In genomic region chr12:104953941-104954340, GRCm38 (mm10) we compare ENCODE assay signal across 9 mouse cellular contexts. TPM values are rescaled to one million over a fixed set of nuclear protein-coding genes. Genes with fewer than 3 reads are reported as not detected.
DNase-seq lines count a peak whose midpoint lies in the region; ATAC-seq and TF ChIP-seq lines count a peak whose summit lies in the region.
"Had no signal": no experiment of that assay in that cellular context is flagged by ENCODE, and none has a peak within 500 bp of the region (broad histone marks: within the 10 kb centered on the region; RNA-seq: fewer than 3 reads in every experiment).

No protein-coding gene starts in this region.

- H3K4me2 ChIP-seq in intestine, postnatal 0 days (replicated peaks; ENCODE audit: low read depth) = no peak overlapping the region
- no peak overlapping the region for H3K4me2 ChIP-seq in liver, postnatal 0 days (ENCODE audit: low read depth, low read length)
- H3K4me2 ChIP-seq: limb, embryonic 13.5 days had no signal

- peak; percentile 57; the same call in 1 of the 2 replicates for TF ChIP-seq EP300 in heart, adult 2 months (IDR thresholded peaks at IDR 0.05; ENCODE audit: insufficient read depth, low read depth, low read length)
- no peak for TF ChIP-seq EP300 in liver, postnatal 0 days (IDR thresholded peaks at IDR 0.05; ENCODE audit: low read depth)

- ATAC-seq in activated CD4-positive, CD25-positive, alpha-beta regulatory T cell, adult 4 months = peak; percentile 57
- ATAC-seq in intestine, postnatal 0 days = no peak
- no peak for ATAC-seq in liver, postnatal 0 days

- no peaks in the 10 kb centered on the region for H3K79me2 ChIP-seq in heart, adult 2 months (replicated peaks; ENCODE audit: control insufficient read depth, insufficient read depth, low read length)

- H3K9ac ChIP-seq in heart, adult 2 months (ENCODE audit: low read depth, low read length) = no peak overlapping the region
- no peak overlapping the region for H3K9ac ChIP-seq in intestine, postnatal 0 days (ENCODE audit: low read depth, low read length)
- H3K9ac ChIP-seq in liver, postnatal 0 days (replicated peaks) = no peak overlapping the region
- H3K9ac ChIP-seq: limb, embryonic 13.5 days had no signal

- intact Hi-C loops in heart, adult 2 months (cut with DNase I) = loop anchor here (2.0 kb wide), 1 partner anchor 149 kb away; no protein-coding TSS in a partner anchor
- intact Hi-C loops in heart, postnatal 25 days (cut with DNase I) = loop anchor here (5.0 kb wide), 1 partner anchor 148 kb away; no protein-coding TSS in a partner anchor

- DNase-seq in heart, adult 2 months = peak; percentile 33 to 68
- no peak for DNase-seq in heart, postnatal 25 days (ENCODE audit: low spot score)
- DNase-seq in 416B (ENCODE audit: low read depth) = peak; percentile 54
- DNase-seq in liver, postnatal 0 days = peak; percentile 70
- peak; percentile 28 to 64 for DNase-seq in spleen, adult 18-20 months

- no peak overlapping the region for H3K4me3 ChIP-seq in heart, adult 2 months
- no peak overlapping the region for H3K4me3 ChIP-seq in cortical plate, adult 2 months (ENCODE audit: insufficient read depth, low read length)
- no peak overlapping the region for H3K4me3 ChIP-seq in intestine, postnatal 0 days (ENCODE audit: low read depth, low read length)
- no peak overlapping the region for H3K4me3 ChIP-seq in liver, postnatal 0 days (ENCODE audit: low read depth, low read length)
- H3K4me3 ChIP-seq: limb, embryonic 13.5 days had no signal

- 43% methylated on average over 4 of the region's 4 CpGs for WGBS in heart, adult 2 months
- 25% methylated on average over 4 of the region's 4 CpGs for WGBS in intestine, postnatal 0 days
- WGBS in liver, postnatal 0 days (ENCODE audit: insufficient replicate concordance) = 40% methylated on average over 4 of the region's 4 CpGs

- H3K27ac ChIP-seq in heart, adult 2 months = no peak overlapping the region
- no peak overlapping the region for H3K27ac ChIP-seq in cortical plate, adult 2 months (ENCODE audit: insufficient read depth, low read length)
- no peak overlapping the region for H3K27ac ChIP-seq in intestine, postnatal 0 days (ENCODE audit: low read depth, low read length)
- H3K27ac ChIP-seq in liver, postnatal 0 days (ENCODE audit: low read depth) = no peak overlapping the region
- H3K27ac ChIP-seq: limb, embryonic 13.5 days had no signal

- no peak for TF ChIP-seq POLR2A in heart, adult 2 months (IDR thresholded peaks at IDR 0.05; ENCODE audit: insufficient read depth, low read depth, low read length)
- no peak for TF ChIP-seq POLR2A in cortical plate, adult 2 months (IDR thresholded peaks at IDR 0.05; ENCODE audit: extremely low read depth, insufficient read depth, low read length)

- no peaks in the 10 kb centered on the region for H3K9me3 ChIP-seq in intestine, postnatal 0 days (ENCODE audit: control insufficient read depth)
- H3K9me3 ChIP-seq in liver, postnatal 0 days (ENCODE audit: low read length) = no peaks in the 10 kb centered on the region
- H3K9me3 ChIP-seq: limb, embryonic 13.5 days had no signal

- peak; percentile 67 for TF ChIP-seq CTCF in heart, adult 2 months (IDR thresholded peaks at IDR 0.05)
- TF ChIP-seq CTCF in cortical plate, adult 2 months (IDR thresholded peaks at IDR 0.05; ENCODE audit: extremely low read depth, insufficient read depth, low read length) = peak; percentile 68
- peak; percentile 81 for TF ChIP-seq CTCF in intestine, postnatal 0 days (IDR thresholded peaks at IDR 0.05; ENCODE audit: low read depth)
- TF ChIP-seq CTCF in liver, postnatal 0 days (IDR thresholded peaks at IDR 0.05; ENCODE audit: low read depth) = peak; percentile 79

- H3K4me1 ChIP-seq in heart, adult 2 months (ENCODE audit: control insufficient read depth, insufficient read depth, low read length) = no peaks in the 10 kb centered on the region; the same call in 1 of the 2 replicates
- H3K4me1 ChIP-seq in cortical plate, adult 2 months (ENCODE audit: control insufficient read depth, insufficient read depth, low read length) = no peaks in the 10 kb centered on the region
- no peaks in the 10 kb centered on the region for H3K4me1 ChIP-seq in intestine, postnatal 0 days (replicated peaks; ENCODE audit: control insufficient read depth, insufficient read depth, low read length)
- H3K4me1 ChIP-seq in liver, postnatal 0 days (ENCODE audit: insufficient read depth) = no peaks in the 10 kb centered on the region
- H3K4me1 ChIP-seq: limb, embryonic 13.5 days had no signal

- no peaks in the 10 kb centered on the region for H3K36me3 ChIP-seq in heart, adult 2 months (ENCODE audit: control insufficient read depth, insufficient read depth, low read length)
- no peaks in the 10 kb centered on the region for H3K36me3 ChIP-seq in intestine, postnatal 0 days (ENCODE audit: control insufficient read depth, insufficient read depth)
- peaks cover 39% of the 10 kb centered on the region for H3K36me3 ChIP-seq in liver, postnatal 0 days (replicated peaks; ENCODE audit: insufficient read depth, low read length)
- H3K36me3 ChIP-seq: limb, embryonic 13.5 days had no signal

- H3K27me3 ChIP-seq in heart, adult 2 months (ENCODE audit: control insufficient read depth, insufficient read depth, low read length) = no peaks in the 10 kb centered on the region
- no peaks in the 10 kb centered on the region for H3K27me3 ChIP-seq in intestine, postnatal 0 days (replicated peaks; ENCODE audit: control insufficient read depth, insufficient read depth, low read length)
- H3K27me3 ChIP-seq in liver, postnatal 0 days (ENCODE audit: insufficient read depth, low read length) = no peaks in the 10 kb centered on the region
- H3K27me3 ChIP-seq: limb, embryonic 13.5 days had no signal

RNA-seq across cellular contexts. Expression of gene Syne3, which starts 55.7 kb away (rescaled TPM):
- 1 to 10 TPM; 7.0 to 8.5 TPM for total RNA-seq in heart, adult 2 months (2021)
- 2.3 and 3.0 TPM in 2 replicates for polyA plus RNA-seq in heart, adult 2 months (2012; rRNA removed)
- 1 to 10 TPM; 6.2 to 7.1 TPM for total RNA-seq in heart, postnatal 25 days (2021)
- 1 to 10 TPM; 4.1 to 5.4 TPM for polyA plus RNA-seq in activated CD4-positive, CD25-positive, alpha-beta regulatory T cell, adult 4 months (2017; shearing (Covaris generic))
- polyA plus RNA-seq in cortical plate, adult 2 months (2012; rRNA removed) = 0.68 and 0.90 TPM in 2 replicates
- polyA plus RNA-seq in intestine, postnatal 0 days (2015; fragmentation: Nextera tagmentation; extraction: Ambion mirVana) = 1.6 and 1.8 TPM in 2 replicates
- polyA plus RNA-seq in liver, postnatal 0 days (2015; fragmentation: Nextera tagmentation; extraction: Ambion mirVana) = 1.3 and 2.3 TPM in 2 replicates
